Mouse (Mus musculus) left cerebral cortex, postnatal 10 days (tissue): ENCODE results near the gene Hoxa13. TPM values are rescaled to one million over a fixed set of nuclear protein-coding genes. Genes with fewer than 3 reads are reported as not detected.
A peak's percentile ranks its signal among the peaks of the same experiment; 100 is the strongest.

ENCODE experiments used
- DNase-seq, 2 experiments: peaks; one replicate each; pipeline ENCODE4 v3.0.0; 2021 to 2022; ENCODE audit warnings: low spot score in 2 of 2, mixed read lengths in 1 of 2; ENCODE audit errors: extremely low spot score in 1 of 2
- intact Hi-C: fragments of 180-260 bp; cut with DNase I; formaldehyde crosslinking; loops from one replicate; pipeline ENCODE4 v1.15.1; 2025
- total RNA-seq, 2 experiments: library from RNA; stranded (reverse); gene quantifications; 2 replicates each; pipeline ENCODE4 v1.2.3; 2021

Hoxa13 gene
- total RNA-seq, 2 experiments from 2014 or later = not detected

DNA sequence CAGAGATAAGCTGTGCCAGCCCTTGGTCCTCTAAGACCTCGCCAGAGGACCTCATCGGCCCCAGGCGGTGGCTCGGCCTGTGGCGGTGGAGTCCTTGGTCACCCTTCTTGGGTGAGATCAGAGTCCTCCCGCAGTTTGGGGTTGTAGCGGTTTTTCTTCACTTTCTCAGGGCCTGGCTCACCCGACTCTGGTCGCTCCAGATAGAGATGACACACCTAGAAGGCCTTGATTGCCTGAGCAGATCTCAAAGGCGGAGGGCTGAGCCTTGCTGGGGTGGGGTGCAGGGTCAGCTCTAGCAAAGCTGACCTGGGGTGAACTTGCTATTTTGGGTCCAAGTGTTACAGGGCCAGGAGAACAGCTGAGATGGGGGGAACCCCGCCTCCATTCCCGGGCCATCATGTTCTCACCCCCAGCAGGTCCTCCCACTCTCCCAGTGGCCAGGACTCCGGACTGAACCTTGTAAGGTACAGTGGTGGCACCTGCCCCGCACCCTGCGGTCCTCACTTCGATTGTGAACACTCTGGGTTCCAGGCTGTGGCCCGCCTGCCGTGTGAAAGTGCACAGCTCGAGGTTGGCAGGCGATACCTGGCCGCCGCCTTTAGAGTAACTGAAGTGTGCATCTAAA is 13.1 kb upstream of the Hoxa13 start:
- no peak for DNase-seq
- intact Hi-C loops = loop anchor here (10.0 kb wide), 2 partner anchors 301 to 441 kb away; partner anchors contain the start of gene Tax1bp1

- intact Hi-C loops = loop anchor here (10.0 kb wide), 2 partner anchors 302 to 442 kb away; partner anchors contain the start of gene Tax1bp1
- no peak for DNase-seq
Measured at GRCm38 (mm10) chr6:52272766-52273655, 12.3 kb upstream of the Hoxa13 start.

DNA sequence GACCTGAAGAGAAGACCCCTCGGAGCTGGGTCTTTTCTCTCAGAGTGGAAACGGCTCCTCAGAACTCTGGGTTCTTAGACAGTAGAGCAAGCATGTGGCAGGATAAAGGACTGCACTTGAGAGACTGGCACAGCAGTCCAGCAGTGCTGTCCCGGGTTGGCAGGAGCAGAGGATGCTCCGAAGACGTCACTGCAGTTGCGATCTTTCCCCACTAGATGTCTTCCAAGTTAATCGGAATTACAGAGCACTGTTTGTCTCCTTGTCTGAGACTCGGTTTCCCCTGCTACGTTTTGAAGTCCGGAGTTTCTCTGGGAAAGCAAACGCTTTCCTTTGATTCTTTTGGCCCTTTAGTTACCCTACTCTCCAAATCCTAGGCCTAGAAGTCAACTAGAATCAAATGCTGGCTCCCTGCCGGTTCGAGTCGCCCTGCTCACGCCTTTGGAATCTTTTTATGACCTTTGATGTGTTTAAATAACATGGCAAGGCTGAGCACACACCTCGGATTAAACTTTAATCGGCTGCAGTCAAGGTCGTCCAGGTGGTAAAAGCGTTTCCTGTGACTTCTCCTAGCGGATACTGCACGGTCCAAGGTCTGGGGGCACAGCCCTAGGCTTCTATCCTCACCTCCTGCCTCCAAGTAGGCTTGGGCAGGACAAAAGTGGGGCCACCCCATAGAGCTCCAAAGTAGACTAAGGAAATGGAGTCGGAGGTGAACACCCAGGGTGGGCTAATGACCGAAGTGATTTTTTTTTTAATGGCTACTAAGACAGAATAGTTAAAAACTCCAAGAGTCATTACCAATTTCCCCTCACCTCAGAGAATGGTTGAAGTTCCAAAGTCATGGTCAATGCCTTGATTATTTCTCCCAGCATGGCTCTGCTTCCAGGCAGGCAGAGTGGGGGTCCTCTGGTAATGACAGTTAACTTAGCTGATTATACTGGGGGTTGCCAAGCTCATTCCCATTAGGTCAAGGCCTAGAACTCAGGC is 10.1 kb upstream of the Hoxa13 start:
- intact Hi-C loops = loop anchor here (10.0 kb wide), 2 partner anchors 304 to 444 kb away; partner anchors contain the start of gene Tax1bp1

GRCm38 (mm10) chr6:52268756-52269155 is 8.1 kb upstream of the Hoxa13 start:
- no peak for DNase-seq
- intact Hi-C loops = loop anchor here (10.0 kb wide), 1 partner anchor 46 kb away; the partner anchor contains the start of gene Evx1

More for the DNA sequence above, 10.1 kb upstream of the Hoxa13 start:
- peak; percentile 45 to 56 for DNase-seq

- no peak for DNase-seq
- intact Hi-C loops = loop anchor here (10.0 kb wide), 1 partner anchor 46 kb away; the partner anchor contains the start of gene Evx1
Measured at GRCm38 (mm10) chr6:52268341-52268740, 7.7 kb upstream of the Hoxa13 start.

DNA sequence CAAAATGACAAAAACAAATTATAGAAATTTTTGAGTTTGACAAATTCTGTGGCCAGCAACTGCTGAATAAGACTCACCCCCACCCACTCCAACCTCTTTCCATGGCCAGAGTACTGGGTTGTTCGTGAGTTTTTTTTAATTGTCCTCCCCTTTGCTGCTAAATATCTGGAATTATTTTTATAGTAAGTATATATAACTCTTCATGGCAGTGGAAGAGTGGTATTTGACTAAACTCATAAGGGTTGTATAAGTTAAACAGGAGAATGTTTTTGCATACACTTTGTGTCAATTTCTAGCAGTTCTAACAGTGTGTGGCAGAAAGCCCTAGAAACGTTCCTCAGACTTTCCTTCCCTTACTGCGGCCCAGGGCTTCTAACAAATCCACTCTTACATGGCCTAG is 7.0 kb upstream of the Hoxa13 start:
- intact Hi-C loops = loop anchor here (10.0 kb wide), 1 partner anchor 47 kb away; the partner anchor contains the start of gene Evx1
- no peak for DNase-seq

DNA sequence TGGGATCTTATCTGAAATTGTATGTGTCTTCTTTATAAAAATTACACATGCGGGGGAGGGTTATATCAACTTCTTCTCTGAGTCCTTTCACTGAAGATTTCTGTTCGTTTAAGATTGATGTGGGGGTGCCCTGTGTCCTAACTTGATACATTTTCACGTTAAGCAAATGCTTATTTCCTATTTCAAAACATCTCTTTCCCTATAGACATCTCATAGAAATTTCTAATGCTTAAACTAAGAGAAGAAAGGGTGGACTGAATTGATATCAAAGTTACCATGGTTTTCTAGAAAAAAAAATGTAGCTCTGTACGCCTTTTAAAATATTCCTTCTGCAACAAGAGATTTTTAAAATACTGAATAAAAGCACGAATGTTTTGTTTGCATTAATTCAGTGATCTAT is 6.5 kb upstream of the Hoxa13 start:
- DNase-seq = no peak
- intact Hi-C loops = loop anchor here (10.0 kb wide), 1 partner anchor 48 kb away; the partner anchor contains the start of gene Evx1

DNA sequence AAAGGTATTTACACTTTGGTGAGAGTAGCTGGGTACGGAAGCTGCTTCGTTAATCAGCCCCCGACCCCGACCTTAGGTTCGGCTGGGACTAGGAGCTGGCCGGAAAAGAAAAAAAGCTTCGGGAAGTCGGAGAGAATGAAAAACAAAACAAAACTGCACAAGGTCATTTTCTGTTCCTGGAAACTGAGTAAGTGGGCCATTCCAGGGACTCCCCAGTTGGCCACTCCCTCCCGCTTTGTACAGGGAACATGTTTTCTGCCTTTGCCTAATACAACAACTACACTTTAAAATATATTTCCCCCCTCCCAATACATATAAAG is 5.9 kb upstream of the Hoxa13 start:
- DNase-seq = no peak
- intact Hi-C loops = loop anchor here (10.0 kb wide), 1 partner anchor 48 kb away; the partner anchor contains the start of gene Evx1

- no peak for DNase-seq
- intact Hi-C loops = loop anchor here (10.0 kb wide), 1 partner anchor 49 kb away; the partner anchor contains the start of gene Evx1
Measured at GRCm38 (mm10) chr6:52265913-52266665, 5.4 kb upstream of the Hoxa13 start.

DNA sequence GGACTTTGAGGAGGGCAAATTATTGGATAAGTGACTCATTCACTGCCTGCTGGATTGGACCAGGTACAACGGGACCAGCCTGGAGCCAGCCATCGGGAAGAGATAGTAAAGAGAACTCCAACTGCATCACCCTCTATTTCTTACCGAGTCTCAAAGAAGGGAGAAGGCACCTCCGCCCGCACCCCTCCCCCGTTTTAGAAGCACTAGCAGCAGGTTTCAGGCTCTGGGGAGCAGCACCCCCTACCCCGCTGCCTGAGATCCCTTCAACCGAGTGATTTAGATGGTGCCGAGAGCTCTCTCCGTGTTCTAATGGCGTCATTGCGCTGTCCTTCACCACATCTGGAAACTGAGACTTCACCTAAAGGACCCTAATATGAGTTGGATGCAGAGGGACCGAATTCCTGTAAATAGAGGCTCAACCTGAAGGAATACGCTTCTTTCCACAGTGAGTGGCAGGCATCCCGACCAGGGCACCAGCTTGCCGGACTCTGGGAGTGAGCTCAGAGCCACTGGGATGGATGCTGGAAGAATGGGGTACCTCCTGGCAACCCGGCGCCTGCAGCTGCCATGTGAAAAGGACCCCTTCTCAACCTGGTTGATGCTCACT is 4.7 kb upstream of the Hoxa13 start:
- intact Hi-C loops = loop anchor here (10.0 kb wide), 1 partner anchor 49 kb away; the partner anchor contains the start of gene Evx1

GRCm38 (mm10) chr6:52264106-52264790 is 3.6 kb upstream of the Hoxa13 start:
- DNase-seq = no peak
- intact Hi-C loops = loop anchor here (10.0 kb wide), 1 partner anchor 51 kb away; the partner anchor contains the start of gene Evx1

More for the DNA sequence above, 4.7 kb upstream of the Hoxa13 start:
- no peak for DNase-seq

GRCm38 (mm10) chr6:52263321-52263585 is 2.6 kb upstream of the Hoxa13 start:
- intact Hi-C loops = loop anchor here (10.0 kb wide), 1 partner anchor 52 kb away; the partner anchor contains the start of gene Evx1
- DNase-seq = no peak

- DNase-seq = no peak
- intact Hi-C loops = loop anchor here (10.0 kb wide), 1 partner anchor 52 kb away; the partner anchor contains the start of gene Evx1
Measured at GRCm38 (mm10) chr6:52262463-52263320, 2.0 kb upstream of the Hoxa13 start.

GRCm38 (mm10) chr6:52261751-52262462 is 1.2 kb upstream of the Hoxa13 start:
- DNase-seq = no peak
- intact Hi-C loops = loop anchor here (10.0 kb wide), 1 partner anchor 53 kb away; the partner anchor contains the start of gene Evx1

DNA sequence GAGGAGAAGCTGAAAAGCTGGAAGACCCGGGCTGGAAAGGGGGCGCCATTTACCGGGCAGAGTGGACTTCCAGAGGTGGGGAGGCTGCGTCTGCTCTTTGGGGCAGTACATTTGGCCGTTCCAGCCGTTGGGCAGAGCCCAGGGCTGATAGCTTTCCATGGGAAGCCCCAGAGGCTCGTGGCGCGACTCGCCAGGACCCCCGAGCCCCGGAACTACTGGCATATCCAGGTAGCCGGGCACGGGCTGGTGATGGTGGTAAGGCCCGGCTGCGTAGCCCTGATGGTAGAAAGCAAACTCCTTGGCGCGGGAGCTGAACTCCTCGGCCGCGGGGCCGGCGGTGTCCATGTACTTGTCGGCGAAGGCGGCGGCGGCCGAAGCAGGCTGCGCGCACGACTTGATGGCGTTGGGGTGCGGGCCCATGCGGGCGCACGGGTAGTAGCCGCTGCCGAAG is 844 bp downstream of the Hoxa13 start:
- intact Hi-C loops = loop anchor here (5.0 to 10.0 kb wide), 3 partner anchors 55 to 885 kb away; partner anchors contain the start of gene Evx1
- DNase-seq = no peak
